Mouse (Mus musculus) cortical plate, adult 2 months (tissue): ENCODE data around the gene Bcar1. TPM values are rescaled to one million over a fixed set of nuclear protein-coding genes. Genes with fewer than 3 reads are reported as not detected.

ENCODE experiments used
- H3K27ac ChIP-seq: fragments of 200-500 bp; 2 replicates; pipeline ENCODE4 v1.5.1; 2012; ENCODE audit warnings: low read length, control low read depth, inconsistent platforms; ENCODE audit not compliant: insufficient read depth
- H3K4me1 ChIP-seq: fragments of 200-500 bp; 2 replicates; pipeline ENCODE4 v1.6.1; 2011; ENCODE audit warnings: low read length; ENCODE audit not compliant: control insufficient read depth, insufficient read depth
- H3K4me3 ChIP-seq: fragments of 200-500 bp; 2 replicates; pipeline ENCODE4 v1.5.1; 2011; ENCODE audit warnings: mild to moderate bottlenecking, low read length, control low read depth; ENCODE audit not compliant: insufficient read depth
- CTCF ChIP-seq: fragments of 200-500 bp; IDR thresholded peaks from 2 replicates; pipeline ENCODE4 v1.5.1; 2011; ENCODE audit warnings: mild to moderate bottlenecking, control low read depth, low read length; ENCODE audit not compliant: insufficient read depth; ENCODE audit errors: extremely low read depth
- POLR2A ChIP-seq: fragments of 200-500 bp; IDR thresholded peaks from 2 replicates; pipeline ENCODE4 v1.6.1; 2011; ENCODE audit warnings: mild to moderate bottlenecking, low read length, control low read depth; ENCODE audit not compliant: insufficient read depth; ENCODE audit errors: extremely low read depth
- polyA plus RNA-seq: library from polyadenylated mRNA; depleted of rRNA; stranded (reverse); fragments of >200 nt; gene quantifications from 2 replicates; pipeline ENCODE4 v1.2.3, GENCODE M21; 2012

Bcar1 gene
- polyA plus RNA-seq, 1 experiment = 56.5 TPM

DNA sequence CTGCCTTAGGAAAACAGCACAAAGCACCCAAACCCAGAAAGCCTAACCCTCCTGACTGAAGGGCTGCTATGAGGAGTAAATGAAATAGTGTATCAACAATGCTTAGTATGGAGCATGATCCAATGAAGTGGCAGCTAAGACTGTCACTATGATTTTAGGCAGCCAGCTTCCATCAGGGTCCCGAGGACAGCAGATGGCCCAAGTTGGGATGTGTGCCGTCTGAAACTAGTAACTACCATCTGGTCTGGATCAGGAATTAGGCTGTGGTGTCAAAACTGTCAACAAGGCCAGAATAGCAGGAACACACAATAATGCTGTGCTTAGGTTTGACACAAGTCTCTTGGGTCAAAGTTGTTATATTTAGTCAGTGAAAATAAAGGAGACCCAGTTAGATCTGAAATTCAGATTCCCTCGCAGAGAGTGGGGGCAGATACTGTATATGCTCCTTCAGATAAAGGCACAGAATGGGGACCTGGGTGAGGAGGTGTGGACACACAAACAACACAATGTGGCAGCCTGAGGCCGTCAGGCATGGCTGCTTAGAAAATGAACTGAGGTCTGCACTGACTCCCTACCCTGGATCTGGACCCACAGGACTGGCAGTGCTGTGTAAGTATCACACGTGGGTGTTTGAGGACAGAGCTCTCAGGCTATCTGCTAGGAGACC is 27.5 kb upstream of the Bcar1 start:
- no peak for TF ChIP-seq POLR2A
- TF ChIP-seq CTCF = no peak
- Histone ChIP-seq H3K4me3 (no peak overlapping the region), H3K4me1 (no peaks in the 10 kb centered on the region), H3K27ac (no peak overlapping the region)

GRCm38 (mm10) chr8:111769764-111770428 is 26.3 kb upstream of the Bcar1 start:
- TF ChIP-seq POLR2A (no peak), CTCF (no peak)
- Histone ChIP-seq H3K4me1 (no peaks in the 10 kb centered on the region), H3K4me3 (no peak overlapping the region), H3K27ac (no peak overlapping the region)

DNA sequence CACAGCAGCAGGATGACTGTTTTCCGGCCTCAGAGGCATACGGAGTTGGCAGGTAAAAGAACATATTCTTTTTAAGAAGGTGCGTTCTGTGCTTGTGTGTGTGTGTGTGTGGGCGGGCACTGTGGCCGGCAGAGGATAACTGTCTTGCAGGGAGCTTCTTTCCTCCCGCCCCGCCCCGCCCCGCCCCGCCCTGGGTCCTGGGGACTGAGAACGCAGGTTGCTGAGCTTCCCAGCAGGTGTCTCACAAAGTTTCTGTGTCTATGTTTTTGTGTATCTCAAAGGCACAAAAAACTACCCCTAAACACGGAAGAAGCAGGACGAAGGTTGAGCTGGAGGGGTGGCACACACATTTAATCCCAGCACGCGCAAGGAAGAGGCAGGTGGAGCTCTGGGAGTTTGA is 25.7 kb upstream of the Bcar1 start:
- Histone ChIP-seq H3K4me3 (no peak overlapping the region), H3K4me1 (no peaks in the 10 kb centered on the region), H3K27ac (no peak overlapping the region)
- TF ChIP-seq POLR2A (no peak), CTCF (no peak)

DNA sequence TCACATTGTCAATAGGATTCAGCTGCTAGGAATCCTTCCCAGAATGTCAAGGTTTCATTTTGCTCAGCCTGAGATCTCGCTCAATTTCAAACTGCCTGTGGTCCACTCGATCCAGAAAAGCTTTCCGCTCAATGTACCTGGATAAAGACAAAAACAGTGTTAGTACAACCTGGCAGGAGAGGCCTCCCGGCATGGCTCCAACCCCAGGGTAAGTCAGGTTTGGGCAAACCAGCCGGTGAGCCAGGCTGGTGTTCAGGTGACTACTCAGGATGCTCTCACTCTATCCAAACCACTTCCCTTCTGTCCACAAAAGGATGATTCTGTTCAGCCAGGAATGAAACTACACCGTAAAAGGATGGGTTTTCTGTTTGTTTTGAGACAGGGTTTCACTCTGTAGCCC is 25.0 kb upstream of the Bcar1 start:
- Histone ChIP-seq H3K27ac (no peak overlapping the region), H3K4me3 (no peak overlapping the region), H3K4me1 (no peaks in the 10 kb centered on the region)
- TF ChIP-seq CTCF = no peak
- no peak for TF ChIP-seq POLR2A

DNA sequence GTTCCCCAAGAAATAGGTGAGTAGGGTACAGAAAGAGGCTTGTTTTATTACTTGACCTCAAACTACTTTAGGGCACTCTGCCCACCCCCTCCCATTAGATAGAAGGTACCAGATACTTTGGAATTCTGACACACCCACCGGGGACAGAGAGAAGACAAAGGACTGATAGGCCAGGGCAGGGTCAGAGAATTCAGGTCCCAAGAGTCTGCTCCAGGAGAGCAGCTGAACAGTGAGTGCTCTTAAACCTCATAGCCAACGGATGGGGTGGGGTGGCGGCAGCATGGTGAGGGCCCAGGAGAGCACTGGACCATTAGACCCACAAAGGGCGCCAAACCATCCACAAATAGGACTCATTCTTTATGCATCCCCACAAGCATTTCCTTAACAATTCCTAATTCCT is 22.0 kb upstream of the Bcar1 start:
- TF ChIP-seq POLR2A (no peak), CTCF (no peak)
- no peak overlapping the region for H3K4me3 ChIP-seq
- no peaks in the 10 kb centered on the region for H3K4me1 ChIP-seq
- H3K27ac ChIP-seq = no peak overlapping the region

DNA sequence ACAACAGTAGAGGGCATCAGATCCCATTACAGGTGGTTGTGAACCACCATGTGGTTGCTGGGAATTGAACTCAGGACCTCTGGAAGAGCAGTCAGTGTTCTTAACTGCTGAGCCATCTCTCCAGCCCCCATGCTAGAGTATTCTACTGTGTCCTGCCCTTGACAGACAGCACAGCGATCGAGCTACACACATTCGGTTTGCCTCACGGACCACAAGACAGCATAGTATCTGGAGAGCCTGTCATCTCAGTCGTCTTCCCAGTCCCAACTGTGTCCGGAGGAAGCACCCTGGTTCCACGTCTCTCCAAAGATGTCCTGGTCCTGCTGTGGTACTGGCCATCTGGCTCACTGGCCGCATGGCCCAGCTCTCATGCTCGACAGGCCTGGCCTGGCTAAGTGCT is 21.5 kb upstream of the Bcar1 start:
- Histone ChIP-seq H3K4me3 (no peak overlapping the region), H3K4me1 (no peaks in the 10 kb centered on the region), H3K27ac (no peak overlapping the region)
- no peak for TF ChIP-seq CTCF
- TF ChIP-seq POLR2A = no peak

DNA sequence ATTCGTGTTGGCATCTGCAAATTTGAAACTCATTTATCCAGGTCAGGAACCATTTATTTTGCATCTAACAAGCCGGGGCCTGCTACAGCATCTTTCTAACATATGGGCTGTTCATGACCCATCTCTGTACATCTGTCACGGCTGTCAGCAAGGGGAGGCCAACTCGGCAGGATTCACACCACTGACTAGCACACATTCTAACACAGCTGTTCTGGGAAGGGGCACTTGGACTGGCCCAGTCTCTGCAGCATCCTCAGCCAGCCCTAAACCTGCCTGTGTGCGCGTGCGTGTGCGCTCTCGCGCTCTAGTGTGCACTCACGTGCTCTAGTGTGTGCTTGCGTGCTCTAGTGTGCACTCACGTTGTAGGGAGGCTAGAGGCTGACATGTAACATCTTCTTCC is 17.1 kb upstream of the Bcar1 start:
- no peak overlapping the region for H3K4me3 ChIP-seq
- TF ChIP-seq POLR2A (no peak), CTCF (no peak)
- H3K4me1 ChIP-seq = no peaks in the 10 kb centered on the region
- no peak overlapping the region for H3K27ac ChIP-seq

GRCm38 (mm10) chr8:111758817-111759216 is 15.2 kb upstream of the Bcar1 start:
- Histone ChIP-seq H3K4me1 (no peaks in the 10 kb centered on the region), H3K4me3 (no peak overlapping the region), H3K27ac (no peak overlapping the region)
- no peak for TF ChIP-seq CTCF
- TF ChIP-seq POLR2A = no peak

- no peaks in the 10 kb centered on the region for H3K4me1 ChIP-seq
These were observed 14.0 kb upstream of the Bcar1 start for GRCm38 (mm10) chr8:111757599-111757998.

DNA sequence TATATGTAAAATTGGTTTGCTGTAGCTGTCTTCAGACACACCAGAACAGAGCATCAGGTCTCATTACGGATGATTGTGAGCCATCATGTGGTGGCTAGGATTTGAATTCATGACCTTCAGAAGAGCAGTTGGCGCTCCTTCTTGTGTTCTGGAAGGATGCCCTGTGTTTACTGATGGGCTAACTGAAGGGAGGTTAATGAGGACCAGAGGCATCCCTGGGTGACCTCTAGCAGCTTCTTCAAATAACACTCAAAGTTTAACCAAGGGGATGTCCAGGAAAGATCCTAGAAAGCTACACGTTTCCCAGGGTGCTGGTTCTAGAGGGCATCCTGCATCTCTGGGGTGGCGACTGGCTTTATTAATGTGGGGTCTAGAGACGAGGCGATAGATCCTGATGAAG is 11.1 kb upstream of the Bcar1 start:
- H3K4me3 ChIP-seq = no peak overlapping the region
- TF ChIP-seq CTCF (no peak), POLR2A (no peak)
- H3K27ac ChIP-seq = no peak overlapping the region
- H3K4me1 ChIP-seq = no peaks in the 10 kb centered on the region

More at GRCm38 (mm10) chr8:111757599-111757998, 14.0 kb upstream of the Bcar1 start:
- Histone ChIP-seq H3K4me3 (no peak overlapping the region), H3K27ac (no peak overlapping the region)
- TF ChIP-seq CTCF = no peak
- no peak for TF ChIP-seq POLR2A
